Comparison of ENCODE assay signal across 13 mouse cellular contexts in genomic region chr17:29170431-29171000, GRCm38 (mm10). TPM values are rescaled to one million over a fixed set of nuclear protein-coding genes. Genes with fewer than 3 reads are reported as not detected.
DNase-seq lines count a peak whose midpoint lies in the region; ATAC-seq and TF ChIP-seq lines count a peak whose summit lies in the region.
"Had no signal": no experiment of that assay in that cellular context is flagged by ENCODE, and none has a peak within 500 bp of the region (broad histone marks: within the 10 kb centered on the region; RNA-seq: fewer than 3 reads in every experiment).

No protein-coding gene starts in this region.

- no peak for TF ChIP-seq CTCF in thymus, adult 2 months (IDR thresholded peaks at IDR 0.05; ENCODE audit: borderline replicate concordance, control insufficient read depth, extremely low read depth, insufficient read depth, low read length, poor library complexity)
- no peak for TF ChIP-seq CTCF in MEL (IDR thresholded peaks at IDR 0.05 in 2 of 3, conservative IDR thresholded peaks at IDR 0.05 in 1 of 3; ENCODE audit: control insufficient read depth in 1 of 3, insufficient read depth in 1 of 3, low read depth in 2 of 3, low read length in 3 of 3, poor library complexity in 1 of 3, severe bottlenecking in 1 of 3)
- no peak for TF ChIP-seq CTCF in gastrocnemius, adult 2 months (IDR thresholded peaks at IDR 0.05)

- no peak overlapping the region for H3K4me2 ChIP-seq in kidney, embryonic 15.5 days
- H3K4me2 ChIP-seq in myocyte (ENCODE audit: low read depth) = peak overlapping the region; percentile 46
- H3K4me2 ChIP-seq in midbrain, embryonic 15.5 days = no peak overlapping the region
- H3K4me2 ChIP-seq: forebrain, embryonic 13.5 days; heart, embryonic 15.5 days; hindbrain, embryonic 15.5 days had no signal

- 0 out of 2 replicates have a peak overlapping the region, but pooled peaks have one; percentile 11 for H3K27ac ChIP-seq in thymus, adult 2 months (ENCODE audit: control insufficient read depth, insufficient read depth, low read length)
- H3K27ac ChIP-seq in MEL (ENCODE audit: control insufficient read depth, low read depth, low read length) = peak overlapping the region; percentile 89
- H3K27ac ChIP-seq in kidney, embryonic 15.5 days = peak overlapping the region; percentile 37; the same call in 1 of the 2 replicates
- H3K27ac ChIP-seq in gastrocnemius, adult 2 months = no peak overlapping the region
- H3K27ac ChIP-seq in midbrain, embryonic 15.5 days = no peak overlapping the region
- H3K27ac ChIP-seq: forebrain, embryonic 13.5 days; heart, embryonic 15.5 days; hindbrain, embryonic 15.5 days had no signal

- TF ChIP-seq EP300 in MEL (IDR thresholded peaks at IDR 0.05; ENCODE audit: low read depth in 1 of 2, low read length in 2 of 2) = no peak

- 33% methylated on average over 14 of the region's 14 CpGs for WGBS in thymus, adult 2 months
- WGBS in kidney, embryonic 15.5 days = 58% methylated on average over 14 of the region's 14 CpGs
- WGBS in midbrain, embryonic 15.5 days = 79% methylated on average over 14 of the region's 14 CpGs

- H3K79me2 ChIP-seq in MEL (ENCODE audit: control insufficient read depth, insufficient read depth, low read length, poor library complexity) (no peaks in the 10 kb centered on the region), myocyte (ENCODE audit: control insufficient read depth, insufficient read depth) (no peaks in the 10 kb centered on the region)

- no peak for DNase-seq in thymus, adult 2 months
- no peak for DNase-seq in thymus, postnatal 0 days (ENCODE audit: low spot score)
- DNase-seq in MEL (ENCODE audit: low read depth, low spot score) = no peak
- no peak for DNase-seq in gastrocnemius, adult 2 months
- DNase-seq in thymus, postnatal 10 days (ENCODE audit: low spot score in 2 of 2) = no peak

- peak overlapping the region; percentile 55 for H3K9ac ChIP-seq in MEL (ENCODE audit: control insufficient read depth, low read depth, low read length, poor library complexity, severe bottlenecking)
- H3K9ac ChIP-seq in kidney, embryonic 15.5 days = no peak overlapping the region
- H3K9ac ChIP-seq in midbrain, embryonic 15.5 days = no peak overlapping the region
- H3K9ac ChIP-seq: forebrain, embryonic 13.5 days; heart, embryonic 15.5 days; hindbrain, embryonic 15.5 days had no signal

- intact Hi-C loops in gastrocnemius, adult 2 months (cut with DNase I) = loop anchor here (2.0 to 10.0 kb wide), 5 partner anchors 32 to 344 kb away; no protein-coding TSS in a partner anchor

- peaks cover 55% of the 10 kb centered on the region for H3K4me1 ChIP-seq in thymus, adult 2 months (replicated peaks; ENCODE audit: control insufficient read depth, insufficient read depth, low read length)
- H3K4me1 ChIP-seq in MEL (ENCODE audit: control insufficient read depth in 1 of 2, insufficient read depth in 2 of 2, low read length in 2 of 2) = peaks cover 0 to 43% of the 10 kb centered on the region in 2 experiments; a peak in 2 of 4 replicates
- peaks cover 48% of the 10 kb centered on the region for H3K4me1 ChIP-seq in kidney, embryonic 15.5 days
- peaks cover 10% of the 10 kb centered on the region for H3K4me1 ChIP-seq in midbrain, embryonic 15.5 days

- no peaks in the 10 kb centered on the region for H3K9me3 ChIP-seq in MEL (replicated peaks; ENCODE audit: insufficient read depth, low read length)
- H3K9me3 ChIP-seq in kidney, embryonic 15.5 days (replicated peaks) = no peaks in the 10 kb centered on the region
- no peaks in the 10 kb centered on the region for H3K9me3 ChIP-seq in midbrain, embryonic 15.5 days
- H3K9me3 ChIP-seq: forebrain, embryonic 13.5 days; heart, embryonic 15.5 days; hindbrain, embryonic 15.5 days had no signal

- no peak overlapping the region for H3ac ChIP-seq in myocyte (ENCODE audit: control insufficient read depth, insufficient read length)

- no peaks in the 10 kb centered on the region for H3K36me3 ChIP-seq in thymus, adult 2 months (ENCODE audit: control insufficient read depth, insufficient read depth, low read length)
- H3K36me3 ChIP-seq in MEL (ENCODE audit: control insufficient read depth in 1 of 2, insufficient read depth in 2 of 2, low read length in 2 of 2) = peaks cover 0 to 17% of the 10 kb centered on the region in 2 experiments; a peak in 2 of 4 replicates
- no peaks in the 10 kb centered on the region for H3K36me3 ChIP-seq in kidney, embryonic 15.5 days
- no peaks in the 10 kb centered on the region for H3K36me3 ChIP-seq in myocyte (ENCODE audit: control insufficient read depth, insufficient read depth)
- H3K36me3 ChIP-seq in midbrain, embryonic 15.5 days (replicated peaks) = no peaks in the 10 kb centered on the region
- H3K36me3 ChIP-seq: heart, embryonic 15.5 days; hindbrain, embryonic 15.5 days had no signal

- 0 out of 2 replicates have a peak, but pooled peaks have one; percentile 9 for ATAC-seq in kidney, embryonic 15.5 days (replicated peaks; ENCODE audit: low FRiP score)
- no peak for ATAC-seq in midbrain, embryonic 15.5 days (replicated peaks)

- no peak for TF ChIP-seq POLR2A in thymus, adult 2 months (IDR thresholded peaks at IDR 0.05; ENCODE audit: control insufficient read depth, extremely low read depth, insufficient read depth, low read length, poor library complexity)
- TF ChIP-seq POLR2A in MEL (IDR thresholded peaks at IDR 0.05; ENCODE audit: control insufficient read depth in 1 of 2, insufficient read depth in 1 of 2, low read depth in 1 of 2, low read length in 2 of 2, poor library complexity in 1 of 2) = no peak
- no peak for TF ChIP-seq POLR2A in myocyte (IDR thresholded peaks at IDR 0.05; ENCODE audit: insufficient read length, low read depth)

- no peak overlapping the region for H3K4me3 ChIP-seq in thymus, adult 2 months (ENCODE audit: control insufficient read depth, insufficient read depth, low read length)
- H3K4me3 ChIP-seq in MEL (ENCODE audit: control insufficient read depth in 1 of 2, insufficient read depth in 1 of 2, low read depth in 2 of 2, low read length in 2 of 2) (peak overlapping the region; percentile 7 to 36; a peak in 3 of 4 replicates), myocyte (no peak overlapping the region)
- no peak overlapping the region for H3K4me3 ChIP-seq in kidney, embryonic 15.5 days (replicated peaks)
- no peak overlapping the region for H3K4me3 ChIP-seq in gastrocnemius, adult 2 months
- H3K4me3 ChIP-seq in midbrain, embryonic 15.5 days = no peak overlapping the region
- H3K4me3 ChIP-seq: forebrain, embryonic 13.5 days; heart, embryonic 15.5 days; hindbrain, embryonic 15.5 days had no signal

- no peaks in the 10 kb centered on the region for H3K27me3 ChIP-seq in thymus, adult 2 months (ENCODE audit: control insufficient read depth, insufficient read depth, low read length)
- H3K27me3 ChIP-seq in MEL (ENCODE audit: control insufficient read depth in 1 of 2, insufficient read depth in 2 of 2, low read length in 2 of 2) = no peaks in the 10 kb centered on the region
- no peaks in the 10 kb centered on the region for H3K27me3 ChIP-seq in kidney, embryonic 15.5 days
- no peaks in the 10 kb centered on the region for H3K27me3 ChIP-seq in myocyte (ENCODE audit: control insufficient read depth, insufficient read depth, insufficient read length)
- no peaks in the 10 kb centered on the region for H3K27me3 ChIP-seq in midbrain, embryonic 15.5 days (replicated peaks)
- H3K27me3 ChIP-seq: forebrain, embryonic 13.5 days; heart, embryonic 15.5 days; hindbrain, embryonic 15.5 days had no signal

- no peak for TF ChIP-seq RAD21 in MEL (IDR thresholded peaks at IDR 0.05; ENCODE audit: low read depth, low read length)

TF ChIP-seq in MEL, 35 proteins besides CTCF, POLR2A, EP300 and RAD21:
- TF ChIP-seq CHD2 (IDR thresholded peaks at IDR 0.05; ENCODE audit: low read length) = no peak
- no peak for TF ChIP-seq UBTF (IDR thresholded peaks at IDR 0.05; ENCODE audit: borderline replicate concordance, insufficient read depth, low read depth, low read length)
- no peak for TF ChIP-seq RCOR1 (IDR thresholded peaks at IDR 0.05; ENCODE audit: low read depth, low read length)
- no peak for TF ChIP-seq MAX (IDR thresholded peaks at IDR 0.05; ENCODE audit: low read length)
- TF ChIP-seq TAL1 (IDR thresholded peaks at IDR 0.05; ENCODE audit: low read length) = no peak
- TF ChIP-seq POLR2AphosphoS2 (IDR thresholded peaks at IDR 0.05; ENCODE audit: low read length) = no peak
- TF ChIP-seq TBP (IDR thresholded peaks at IDR 0.05; ENCODE audit: low read depth, low read length) = no peak
- no peak for TF ChIP-seq E2F4 (IDR thresholded peaks at IDR 0.05; ENCODE audit: borderline replicate concordance, low read depth, low read length)
- TF ChIP-seq SIN3A (IDR thresholded peaks at IDR 0.05; ENCODE audit: low read length) = no peak
- TF ChIP-seq MAZ (IDR thresholded peaks at IDR 0.05; ENCODE audit: low read depth, low read length) = no peak

TF ChIP-seq in myocyte, 11 proteins besides CTCF, POLR2A, EP300 and RAD21:
- TF ChIP-seq TCF12 (IDR thresholded peaks at IDR 0.05; ENCODE audit: insufficient read depth, poor library complexity, severe bottlenecking) (no peak), REST (IDR thresholded peaks at IDR 0.05; ENCODE audit: insufficient read depth, insufficient read length) (no peak), MYOG (IDR thresholded peaks at IDR 0.05; ENCODE audit: control insufficient read depth in 1 of 3, insufficient read depth in 1 of 3, insufficient read length in 2 of 3, low read depth in 2 of 3) (no peak), SRF (IDR thresholded peaks at IDR 0.05; ENCODE audit: control insufficient read depth, insufficient read length, low read depth) (no peak)

RNA-seq across cellular contexts. Expression of gene Rab44, which starts 56.6 kb away (rescaled TPM):
- 8.3 and 8.9 TPM in 2 replicates for polyA plus RNA-seq in thymus, adult 2 months (2012; rRNA removed)
- 4.9 and 5.4 TPM in 2 replicates for polyA plus RNA-seq in thymus, postnatal 0 days (2015; fragmentation: Nextera tagmentation; extraction: Ambion mirVana)
- 5.4 and 9.5 TPM in 2 replicates for total RNA-seq in MEL (2012; rRNA removed)
- polyA plus RNA-seq in MEL (2012; ENCODE audit: insufficient read depth in 1 of 2, insufficient read length in 2 of 2, low read depth in 1 of 2, low replicate concordance in 2 of 2, missing spikeins in 1 of 2) (1 to 10 TPM in 1 of 2 experiments, not detected in 1; 7.0 TPM), myocyte (2012; fragmentation: generic; extraction: Trizol) (6.8 TPM)
- 0.34 and 0.35 TPM in 2 replicates for polyA plus RNA-seq in kidney, embryonic 15.5 days (2015; fragmentation: Nextera tagmentation; extraction: Ambion mirVana)
- under 1 TPM in 1 of 2 experiments, not detected in 1; 0.59 TPM for total RNA-seq in gastrocnemius, adult 2 months (2021)
- polyA plus RNA-seq in midbrain, embryonic 15.5 days (2015; fragmentation: Nextera tagmentation; extraction: Ambion mirVana) = 0.15 TPM in 1 of 2 replicates, not detected in the other
- total RNA-seq: left cerebral cortex, adult 18-20 months; midbrain, postnatal 0 days had no signal
- polyA plus RNA-seq: forebrain, embryonic 13.5 days; midbrain, postnatal 0 days had no signal

Comparison
In these comparisons a context has a peak if more than half of its experiments do, and no peak if none do; other contexts are left out.
1. H3K27ac ChIP-seq: peak in thymus, adult 2 months (single experiment), MEL (single experiment) and kidney, embryonic 15.5 days (single experiment); none in gastrocnemius, adult 2 months (single experiment) and midbrain, embryonic 15.5 days (single experiment).
2. H3K4me3 ChIP-seq: peak in MEL (2 of 2); none in thymus, adult 2 months (single experiment), kidney, embryonic 15.5 days (single experiment), myocyte (single experiment), gastrocnemius, adult 2 months (single experiment) and midbrain, embryonic 15.5 days (single experiment).